Mouse (Mus musculus) CH12.LX (cell line): ENCODE measurements around the gene Tnfaip2. TPM values are rescaled to one million over a fixed set of nuclear protein-coding genes. Genes with fewer than 3 reads are reported as not detected.

ENCODE experiments used
- DNase-seq: peaks from one replicate; pipeline ENCODE4 v3.0.0-alpha.2; 2013; ENCODE audit errors: extremely low read depth
- H3K27ac ChIP-seq: 2 replicates; pipeline ENCODE4 v1.5.1; 2012; ENCODE audit warnings: low read depth, mild to moderate bottlenecking, control low read depth, moderate library complexity; ENCODE audit not compliant: insufficient read depth
- H3K27me3 ChIP-seq: replicated peaks from 2 replicates; pipeline ENCODE3; 2012; ENCODE audit warnings: inconsistent platforms
- H3K36me3 ChIP-seq, 2 experiments: replicated peaks in 1 of 2; 2 replicates each; pipeline versions ENCODE3 to v1.6.1; 2012; ENCODE audit warnings: inconsistent platforms in 1 of 2, low read length in 1 of 2, mild to moderate bottlenecking in 1 of 2, mixed read lengths in 1 of 2, moderate library complexity in 1 of 2; ENCODE audit not compliant: control insufficient read depth in 1 of 2, insufficient read depth in 1 of 2
- H3K4me1 ChIP-seq, 2 experiments: 2 replicates each; pipeline ENCODE4 v1.6.1; 2012; ENCODE audit warnings: inconsistent platforms in 1 of 2, moderate library complexity in 1 of 2; ENCODE audit not compliant: insufficient read depth in 2 of 2, control insufficient read depth in 1 of 2
- H3K4me2 ChIP-seq: 2 replicates; pipeline ENCODE4 v1.6.1; 2012; ENCODE audit warnings: low read depth, mild to moderate bottlenecking, control low read depth; ENCODE audit not compliant: poor library complexity, insufficient read depth, severe bottlenecking
- H3K4me3 ChIP-seq, 3 experiments: fragments of 150-350 bp in 1 of 3; sonication (generic) in 1 of 3; replicated peaks in 1 of 3; 2 replicates each; pipeline versions ENCODE3 to v1.5.1; 2011 to 2012; ENCODE audit warnings: low read depth in 2 of 3, low read length in 2 of 3, mild to moderate bottlenecking in 2 of 3, moderate library complexity in 2 of 3, control low read depth in 1 of 3, improper control_type of control experiment in 1 of 3, inconsistent platforms in 1 of 3, mixed read lengths in 1 of 3; ENCODE audit not compliant: poor library complexity in 1 of 3
- H3K79me2 ChIP-seq: replicated peaks from 2 replicates; pipeline ENCODE4 v1.6.1; 2012; ENCODE audit warnings: mild to moderate bottlenecking, moderate library complexity; ENCODE audit not compliant: control insufficient read depth, poor library complexity, insufficient read depth, severe bottlenecking; ENCODE audit errors: extremely low read depth
- H3K9ac ChIP-seq: 2 replicates; pipeline ENCODE4 v1.6.1; 2012; ENCODE audit warnings: low read depth, mild to moderate bottlenecking, control low read depth, moderate library complexity; ENCODE audit not compliant: insufficient read depth
- H3K9me3 ChIP-seq: replicated peaks from 2 replicates; pipeline ENCODE3; 2012; ENCODE audit warnings: low read length, inconsistent platforms, mixed read lengths
- BHLHE40 ChIP-seq: IDR thresholded peaks from 2 replicates; pipeline ENCODE4 v1.6.1; 2011; ENCODE audit warnings: mild to moderate bottlenecking, low read depth, low read length, improper control_type of control experiment
- CHD1 ChIP-seq: IDR thresholded peaks from 2 replicates; pipeline ENCODE4 v1.6.1; 2012; ENCODE audit warnings: low read depth, low read length, improper control_type of control experiment, inconsistent platforms
- CHD2 ChIP-seq: IDR thresholded peaks from 2 replicates; pipeline ENCODE4 v1.6.1; 2011; ENCODE audit warnings: low read length, improper control_type of control experiment
- E2F4 ChIP-seq: IDR thresholded peaks from 2 replicates; pipeline ENCODE4 v1.6.1; 2011; ENCODE audit warnings: low read depth, low read length, improper control_type of control experiment; ENCODE audit not compliant: insufficient replicate concordance
- EP300 ChIP-seq: IDR thresholded peaks from 2 replicates; pipeline ENCODE4 v1.6.1; 2011; ENCODE audit warnings: low read length, improper control_type of control experiment
- GABPA ChIP-seq: IDR thresholded peaks from 2 replicates; pipeline ENCODE4 v1.6.1; 2012; ENCODE audit warnings: low read depth, low read length, improper control_type of control experiment, inconsistent platforms; ENCODE audit not compliant: insufficient replicate concordance
- HCFC1 ChIP-seq: IDR thresholded peaks from 2 replicates; pipeline ENCODE4 v1.6.1; 2012; ENCODE audit warnings: low read depth, mild to moderate bottlenecking, inconsistent platforms, low read length, improper control_type of control experiment
- JUN ChIP-seq: IDR thresholded peaks from 2 replicates; pipeline ENCODE4 v1.6.1; 2011; ENCODE audit warnings: low read depth, mild to moderate bottlenecking, low read length, improper control_type of control experiment, moderate library complexity; ENCODE audit not compliant: insufficient read depth
- JUND ChIP-seq: conservative IDR thresholded peaks from 2 replicates; pipeline ENCODE4 v1.6.1; 2011; ENCODE audit warnings: low read depth, low read length, improper control_type of control experiment
- KAT2A ChIP-seq: IDR thresholded peaks from 2 replicates; pipeline ENCODE4 v1.6.1; 2012; ENCODE audit warnings: low read length, improper control_type of control experiment, inconsistent platforms; ENCODE audit not compliant: insufficient replicate concordance
- MAFK ChIP-seq: IDR thresholded peaks from 2 replicates; pipeline ENCODE4 v1.6.1; 2011; ENCODE audit warnings: low read length, improper control_type of control experiment; ENCODE audit not compliant: insufficient replicate concordance
- MAZ ChIP-seq: IDR thresholded peaks from 2 replicates; pipeline ENCODE4 v1.6.1; 2012; ENCODE audit warnings: low read depth, mild to moderate bottlenecking, inconsistent platforms, low read length, improper control_type of control experiment, moderate library complexity
- MEF2A ChIP-seq: IDR thresholded peaks from 2 replicates; pipeline ENCODE4 v1.6.1; 2014; ENCODE audit warnings: low read depth, mild to moderate bottlenecking, inconsistent platforms, low read length, improper control_type of control experiment, borderline replicate concordance
- RAD21 ChIP-seq: IDR thresholded peaks from 2 replicates; pipeline ENCODE4 v1.6.1; 2011; ENCODE audit warnings: low read depth, mild to moderate bottlenecking, low read length, improper control_type of control experiment, moderate library complexity
- RCOR1 ChIP-seq: conservative IDR thresholded peaks from 2 replicates; pipeline ENCODE4 v1.6.1; 2012; ENCODE audit warnings: low read depth, mild to moderate bottlenecking, inconsistent platforms, low read length, improper control_type of control experiment
- USF2 ChIP-seq: conservative IDR thresholded peaks from 2 replicates; pipeline ENCODE4 v1.6.1; 2011; ENCODE audit warnings: low read depth, low read length, improper control_type of control experiment
- dilution Hi-C: fragments of 300-500 bp; cut with MboI; formaldehyde crosslinking; loops from 2 replicates; pipeline ENCODE4 v1.14.3; 2020; ENCODE audit warnings: low sequenced_read_pairs; ENCODE audit not compliant: extremely low pct_unique_long_range_greater_than_20kb, extremely low pct_ligation_motif_present
- in situ Hi-C: fragments of 300-500 bp; cut with MboI; formaldehyde crosslinking; loops from 3 replicates; pipeline ENCODE4 v1.14.3; 2019; ENCODE audit warnings: low sequenced_read_pairs, low pct_ligation_motif_present, low pct_unique_long_range_greater_than_20kb, mixed read lengths
- polyA plus RNA-seq: library from polyadenylated mRNA; unstranded; fragments of >175 nt; gene quantifications from 2 replicates; pipeline ENCODE4 v1.2.1, GENCODE M21; 2012; ENCODE audit warnings: low read depth; ENCODE audit not compliant: insufficient read length
- total RNA-seq, 2 experiments: library from RNA; depleted of rRNA; stranded (reverse); fragments of 300-350 nt in 1 of 2; fragments of >200 nt in 1 of 2; gene quantifications; 2 replicates each; pipeline ENCODE4 v1.2.3; 2012 to 2014

Tnfaip2 gene
- total and polyA plus RNA-seq, 3 experiments: 0.93 to 2.5 (median 1.4) TPM

GRCm38 (mm10) chr12:111446745-111447144 is 4.5 kb downstream of the Tnfaip2 start:
- H3K4me2 ChIP-seq: no peak overlapping the region
- peaks cover 0 to 17% of the 10 kb centered on the region in 2 experiments for H3K36me3 ChIP-seq
- no peak overlapping the region for H3K9ac ChIP-seq
- H3K4me3 ChIP-seq: no peak overlapping the region
- H3K79me2 ChIP-seq: no peaks in the 10 kb centered on the region
- peaks cover 59% of the 10 kb centered on the region for H3K27me3 ChIP-seq
- TF ChIP-seq GABPA (no peak), USF2 (no peak), KAT2A (no peak)
- DNase-seq: no peak
- dilution Hi-C loops: no loop called here
- no peaks in the 10 kb centered on the region for H3K9me3 ChIP-seq
- no peak overlapping the region for H3K27ac ChIP-seq
- H3K4me1 ChIP-seq: peaks cover 6 to 31% of the 10 kb centered on the region in 2 experiments; a peak in 3 of 4 replicates
- in situ Hi-C loops: no loop called here

- DNase-seq: no peak
- H3K4me1 ChIP-seq: peaks cover 2 to 25% of the 10 kb centered on the region in 2 experiments; a peak in 2 of 4 replicates
- H3K4me3 ChIP-seq: no peak overlapping the region
- no peak for TF ChIP-seq BHLHE40
- TF ChIP-seq JUND: no peak
- no peak for TF ChIP-seq RCOR1
- TF ChIP-seq CHD2: no peak
- TF ChIP-seq E2F4: no peak
- TF ChIP-seq JUN: no peak
- TF ChIP-seq MEF2A: no peak
- no peak for TF ChIP-seq EP300
- TF ChIP-seq MAFK: no peak
- TF ChIP-seq HCFC1: no peak
- no peak for TF ChIP-seq CHD1
- no peak for TF ChIP-seq RAD21
- no peak for TF ChIP-seq MAZ
- dilution Hi-C loops: no loop called here
- H3K36me3 ChIP-seq: peaks cover 0 to 19% of the 10 kb centered on the region in 2 experiments
- no peaks in the 10 kb centered on the region for H3K9me3 ChIP-seq
- in situ Hi-C loops: no loop called here
- H3K27ac ChIP-seq: no peak overlapping the region
- no peak overlapping the region for H3K9ac ChIP-seq
- peaks cover 64% of the 10 kb centered on the region for H3K27me3 ChIP-seq
- H3K79me2 ChIP-seq: no peaks in the 10 kb centered on the region
- no peak overlapping the region for H3K4me2 ChIP-seq
Measured at GRCm38 (mm10) chr12:111447350-111447749, 5.1 kb downstream of the Tnfaip2 start.
